ENCODE assay signal across 8 mouse cellular contexts in genomic region chr3:96708684-96709064, GRCm38 (mm10). TPM values are rescaled to one million over a fixed set of nuclear protein-coding genes. Genes with fewer than 3 reads are reported as not detected.
DNase-seq lines count a peak whose midpoint lies in the region; ATAC-seq and TF ChIP-seq lines count a peak whose summit lies in the region.

No protein-coding gene starts in this region.

- peak overlapping the region; percentile 82; the same call in 1 of the 2 replicates for H3K9ac ChIP-seq in lung, embryonic 16.5 days (ENCODE audit: low read length)
- H3K9ac ChIP-seq in forebrain, embryonic 16.5 days (replicated peaks; ENCODE audit: low read depth, low read length) = peak overlapping the region; percentile 72; the same call in 1 of the 2 replicates
- no peak overlapping the region for H3K9ac ChIP-seq in limb, embryonic 12.5 days (replicated peaks)
- H3K9ac ChIP-seq in neural tube, embryonic 13.5 days = peak overlapping the region; percentile 74

- H3K4me1 ChIP-seq in lung, embryonic 16.5 days (replicated peaks; ENCODE audit: control insufficient read depth, insufficient read depth, low read length) = no peaks in the 10 kb centered on the region
- peaks cover 4% of the 10 kb centered on the region; the same call in 1 of the 2 replicates for H3K4me1 ChIP-seq in lung, adult 2 months (ENCODE audit: control insufficient read depth, insufficient read depth, low read length)
- peaks cover 4% of the 10 kb centered on the region; the same call in 1 of the 2 replicates for H3K4me1 ChIP-seq in forebrain, embryonic 16.5 days (replicated peaks; ENCODE audit: control insufficient read depth, insufficient read depth, low read length)
- H3K4me1 ChIP-seq in limb, embryonic 12.5 days (replicated peaks) = peaks cover 5% of the 10 kb centered on the region; the same call in 1 of the 2 replicates
- H3K4me1 ChIP-seq in neural tube, embryonic 13.5 days (replicated peaks) = peaks cover 12% of the 10 kb centered on the region; the same call in 1 of the 2 replicates

- TF ChIP-seq CTCF in lung, adult 2 months (IDR thresholded peaks at IDR 0.05; ENCODE audit: insufficient read depth, low read length) = no peak

- H3K4me2 ChIP-seq in lung, embryonic 16.5 days (ENCODE audit: low read depth, low read length) = peak overlapping the region; percentile 98
- H3K4me2 ChIP-seq in forebrain, embryonic 16.5 days (ENCODE audit: low read length) = peak overlapping the region; percentile 90
- peak overlapping the region; percentile 89; the same call in 1 of the 2 replicates for H3K4me2 ChIP-seq in limb, embryonic 12.5 days
- peak overlapping the region; percentile 84 for H3K4me2 ChIP-seq in neural tube, embryonic 13.5 days

- no peaks in the 10 kb centered on the region for H3K9me3 ChIP-seq in lung, embryonic 16.5 days (ENCODE audit: control insufficient read depth, low read length)
- no peaks in the 10 kb centered on the region for H3K9me3 ChIP-seq in forebrain, embryonic 16.5 days (ENCODE audit: control insufficient read depth, low read length)
- no peaks in the 10 kb centered on the region for H3K9me3 ChIP-seq in limb, embryonic 12.5 days
- no peaks in the 10 kb centered on the region for H3K9me3 ChIP-seq in neural tube, embryonic 13.5 days

- H3K36me3 ChIP-seq in lung, embryonic 16.5 days (ENCODE audit: control insufficient read depth, insufficient read depth, low read length) = peaks cover 46% of the 10 kb centered on the region
- peaks cover 13% of the 10 kb centered on the region for H3K36me3 ChIP-seq in forebrain, embryonic 16.5 days (ENCODE audit: control insufficient read depth, insufficient read depth)
- peaks cover 65% of the 10 kb centered on the region for H3K36me3 ChIP-seq in limb, embryonic 12.5 days
- peaks cover 67% of the 10 kb centered on the region for H3K36me3 ChIP-seq in neural tube, embryonic 13.5 days

- H3K27me3 ChIP-seq in lung, embryonic 16.5 days (ENCODE audit: control insufficient read depth, insufficient read depth, low read depth, low read length) = peaks cover 5% of the 10 kb centered on the region
- H3K27me3 ChIP-seq in forebrain, embryonic 16.5 days (replicated peaks; ENCODE audit: control insufficient read depth, insufficient read depth, low read length) = no peaks in the 10 kb centered on the region
- peaks cover 13% of the 10 kb centered on the region for H3K27me3 ChIP-seq in limb, embryonic 12.5 days
- peaks cover 8% of the 10 kb centered on the region; the same call in 1 of the 2 replicates for H3K27me3 ChIP-seq in neural tube, embryonic 13.5 days

- DNase-seq in lung, adult 2 months = no peak
- no peak for DNase-seq in B cell, adult 2 months
- no peak for DNase-seq in testis, postnatal 14 days (ENCODE audit: low spot score)
- no peak for DNase-seq in lung, postnatal 14 days

- 44% methylated on average over 2 of the region's 2 CpGs for WGBS in lung, embryonic 16.5 days
- 59% methylated on average over 2 of the region's 2 CpGs for WGBS in lung, adult 2 months
- WGBS in forebrain, embryonic 16.5 days = 41% methylated on average over 2 of the region's 2 CpGs
- WGBS in limb, embryonic 12.5 days = 50% methylated on average over 2 of the region's 2 CpGs
- WGBS in neural tube, embryonic 13.5 days = 47% methylated on average over 2 of the region's 2 CpGs

- ATAC-seq in lung, embryonic 16.5 days (ENCODE audit: low read depth) = no peak
- no peak for ATAC-seq in forebrain, embryonic 16.5 days
- no peak for ATAC-seq in limb, embryonic 12.5 days (ENCODE audit: insufficient number of reproducible peaks, insufficient read depth, low FRiP score, low TSS enrichment, low read depth)
- ATAC-seq in neural tube, embryonic 13.5 days (ENCODE audit: low read depth) = no peak

- H3K4me3 ChIP-seq in lung, embryonic 16.5 days (ENCODE audit: low read length) = no peak overlapping the region; the same call in 1 of the 2 replicates
- H3K4me3 ChIP-seq in lung, adult 2 months (replicated peaks; ENCODE audit: extremely low read depth, low read depth, low read length) = no peak overlapping the region
- peak overlapping the region; percentile 56 for H3K4me3 ChIP-seq in forebrain, embryonic 16.5 days (replicated peaks; ENCODE audit: low read length)
- H3K4me3 ChIP-seq in limb, embryonic 12.5 days (replicated peaks) = no peak overlapping the region
- no peak overlapping the region for H3K4me3 ChIP-seq in neural tube, embryonic 13.5 days

- TF ChIP-seq POLR2A in lung, adult 2 months (IDR thresholded peaks at IDR 0.05; ENCODE audit: borderline replicate concordance, extremely low read depth, low read depth, low read length) = no peak

- H3K27ac ChIP-seq in lung, embryonic 16.5 days (ENCODE audit: low read length) = no peak overlapping the region
- H3K27ac ChIP-seq in forebrain, embryonic 16.5 days (ENCODE audit: low read length) = no peak overlapping the region
- no peak overlapping the region for H3K27ac ChIP-seq in limb, embryonic 12.5 days
- H3K27ac ChIP-seq in neural tube, embryonic 13.5 days (replicated peaks) = no peak overlapping the region

RNA-seq across cellular contexts. Expression of gene Nudt17, which starts 0.3 kb away (rescaled TPM):
- 7.2 and 8.2 TPM in 2 replicates for polyA plus RNA-seq in lung, embryonic 16.5 days (2015; fragmentation: Nextera tagmentation; extraction: Ambion mirVana)
- polyA plus RNA-seq in lung, adult 2 months (2012; rRNA removed) = 3.8 and 4.7 TPM in 2 replicates
- polyA plus RNA-seq in forebrain, embryonic 16.5 days (2015; fragmentation: Nextera tagmentation; extraction: Ambion mirVana) = 4.8 and 6.2 TPM in 2 replicates
- 13.5 and 13.7 TPM in 2 replicates for polyA plus RNA-seq in limb, embryonic 12.5 days (2016; fragmentation: Nextera tagmentation; extraction: Ambion mirVana)
- polyA plus RNA-seq in neural tube, embryonic 13.5 days (2015; fragmentation: Nextera tagmentation; extraction: Ambion mirVana) = 16.2 and 17.2 TPM in 2 replicates

RNA-seq across cellular contexts. Expression of gene Pias3, which starts 12.5 kb away (rescaled TPM):
- 51.9 and 52.0 TPM in 2 replicates for polyA plus RNA-seq in lung, embryonic 16.5 days (2015; fragmentation: Nextera tagmentation; extraction: Ambion mirVana)
- polyA plus RNA-seq in lung, adult 2 months (2012; rRNA removed) = 39.3 and 44.1 TPM in 2 replicates
- polyA plus RNA-seq in forebrain, embryonic 16.5 days (2015; fragmentation: Nextera tagmentation; extraction: Ambion mirVana) = 24.3 and 32.6 TPM in 2 replicates
- polyA plus RNA-seq in limb, embryonic 12.5 days (2016; fragmentation: Nextera tagmentation; extraction: Ambion mirVana) = 70.2 and 70.8 TPM in 2 replicates
- 31.2 and 34.6 TPM in 2 replicates for polyA plus RNA-seq in neural tube, embryonic 13.5 days (2015; fragmentation: Nextera tagmentation; extraction: Ambion mirVana)

RNA-seq across cellular contexts. Expression of gene Polr3c, which starts 18.8 kb away (rescaled TPM):
- polyA plus RNA-seq in lung, embryonic 16.5 days (2015; fragmentation: Nextera tagmentation; extraction: Ambion mirVana) = 35.6 and 35.7 TPM in 2 replicates
- 16.7 and 29.8 TPM in 2 replicates for polyA plus RNA-seq in lung, adult 2 months (2012; rRNA removed)
- 32.2 and 33.9 TPM in 2 replicates for polyA plus RNA-seq in forebrain, embryonic 16.5 days (2015; fragmentation: Nextera tagmentation; extraction: Ambion mirVana)
- 38.9 and 40.5 TPM in 2 replicates for polyA plus RNA-seq in limb, embryonic 12.5 days (2016; fragmentation: Nextera tagmentation; extraction: Ambion mirVana)
- 31.7 and 38.0 TPM in 2 replicates for polyA plus RNA-seq in neural tube, embryonic 13.5 days (2015; fragmentation: Nextera tagmentation; extraction: Ambion mirVana)

RNA-seq across cellular contexts. Expression of gene Rnf115, which starts 18.8 kb away (rescaled TPM):
- 45.7 and 47.8 TPM in 2 replicates for polyA plus RNA-seq in lung, embryonic 16.5 days (2015; fragmentation: Nextera tagmentation; extraction: Ambion mirVana)
- 16.3 and 16.4 TPM in 2 replicates for polyA plus RNA-seq in lung, adult 2 months (2012; rRNA removed)
- 59.8 and 65.1 TPM in 2 replicates for polyA plus RNA-seq in forebrain, embryonic 16.5 days (2015; fragmentation: Nextera tagmentation; extraction: Ambion mirVana)
- 64.4 and 66.0 TPM in 2 replicates for polyA plus RNA-seq in limb, embryonic 12.5 days (2016; fragmentation: Nextera tagmentation; extraction: Ambion mirVana)
- 76.6 and 79.9 TPM in 2 replicates for polyA plus RNA-seq in neural tube, embryonic 13.5 days (2015; fragmentation: Nextera tagmentation; extraction: Ambion mirVana)

RNA-seq across cellular contexts. Expression of gene Ankrd35, which starts 38.7 kb away (rescaled TPM):
- 0.36 and 0.50 TPM in 2 replicates for polyA plus RNA-seq in lung, embryonic 16.5 days (2015; fragmentation: Nextera tagmentation; extraction: Ambion mirVana)
- 1.4 and 3.6 TPM in 2 replicates for polyA plus RNA-seq in lung, adult 2 months (2012; rRNA removed)
- 1.2 and 3.5 TPM in 2 replicates for polyA plus RNA-seq in forebrain, embryonic 16.5 days (2015; fragmentation: Nextera tagmentation; extraction: Ambion mirVana)
- polyA plus RNA-seq in limb, embryonic 12.5 days (2016; fragmentation: Nextera tagmentation; extraction: Ambion mirVana) = 0.69 and 0.85 TPM in 2 replicates
- polyA plus RNA-seq in neural tube, embryonic 13.5 days (2015; fragmentation: Nextera tagmentation; extraction: Ambion mirVana) = 0.46 and 0.72 TPM in 2 replicates
